Comparison of ENCODE assay signal across 7 mouse cellular contexts in genomic region chr5:33038656-33039509, GRCm38 (mm10). TPM values are rescaled to one million over a fixed set of nuclear protein-coding genes. Genes with fewer than 3 reads are reported as not detected.
A peak's percentile ranks its signal among the peaks of the same experiment; 100 is the strongest.
DNase-seq lines count a peak whose midpoint lies in the region; ATAC-seq and TF ChIP-seq lines count a peak whose summit lies in the region.

No protein-coding gene starts in this region.

- peak overlapping the region; percentile 24; the same call in 1 of the 2 replicates for H3K4me3 ChIP-seq in liver, embryonic 11.5 days (ENCODE audit: low read depth, low read length)
- no peak overlapping the region for H3K4me3 ChIP-seq in forebrain, embryonic 12.5 days (replicated peaks)
- H3K4me3 ChIP-seq in limb, embryonic 14.5 days (replicated peaks; ENCODE audit: low read length): no peak overlapping the region

- H3K4me2 ChIP-seq in liver, embryonic 11.5 days: peak overlapping the region; percentile 61
- peak overlapping the region; percentile 47 for H3K4me2 ChIP-seq in forebrain, embryonic 12.5 days
- 0 out of 2 replicates have a peak overlapping the region, but pooled peaks have one; percentile 43 for H3K4me2 ChIP-seq in limb, embryonic 14.5 days (replicated peaks; ENCODE audit: low read depth, low read length, severe bottlenecking)

- no peak overlapping the region for H3K27ac ChIP-seq in liver, embryonic 11.5 days (ENCODE audit: low read depth, low read length)
- no peak overlapping the region for H3K27ac ChIP-seq in forebrain, embryonic 12.5 days
- H3K27ac ChIP-seq in limb, embryonic 14.5 days (replicated peaks; ENCODE audit: low read depth, low read length): no peak overlapping the region

- H3K4me1 ChIP-seq in liver, embryonic 11.5 days (replicated peaks; ENCODE audit: control insufficient read depth, insufficient read depth, low read length): peaks cover 5% of the 10 kb centered on the region
- 0 out of 2 replicates have a peak, but pooled peaks cover 6% of the 10 kb centered on the region for H3K4me1 ChIP-seq in forebrain, embryonic 12.5 days
- no peaks in the 10 kb centered on the region for H3K4me1 ChIP-seq in limb, embryonic 14.5 days (ENCODE audit: control insufficient read depth, insufficient read depth, low read length)

- no peak for ATAC-seq in liver, embryonic 11.5 days (replicated peaks; ENCODE audit: low FRiP score)
- ATAC-seq in forebrain, embryonic 12.5 days (ENCODE audit: low FRiP score): no peak
- ATAC-seq in limb, embryonic 14.5 days (ENCODE audit: low FRiP score, low read depth): no peak

- TF ChIP-seq POLR2A in limb, embryonic 14.5 days (IDR thresholded peaks at IDR 0.05; ENCODE audit: borderline replicate concordance, extremely low read depth, insufficient read depth, insufficient read length): no peak

- DNase-seq in liver, embryonic 11.5 days (ENCODE audit: low spot score): no peak
- no peak for DNase-seq in liver
- DNase-seq in limb, embryonic 14.5 days (ENCODE audit: low spot score): no peak
- DNase-seq in splenic B cell, adult 2 months (ENCODE audit: low read depth, low spot score): peak; percentile 47
- DNase-seq in gastrocnemius, postnatal 36 days: no peak
- DNase-seq in layer of hippocampus, adult 18-20 months (ENCODE audit: low spot score in 2 of 2): no peak

- WGBS in liver, embryonic 11.5 days: 39% methylated on average over 13 of the region's 13 CpGs
- WGBS in forebrain, embryonic 12.5 days: 52% methylated on average over 13 of the region's 13 CpGs
- 43% methylated on average over 13 of the region's 13 CpGs for WGBS in limb, embryonic 14.5 days

- H3K9ac ChIP-seq in liver, embryonic 11.5 days (ENCODE audit: low read depth, low read length): no peak overlapping the region
- H3K9ac ChIP-seq in forebrain, embryonic 12.5 days: no peak overlapping the region
- H3K9ac ChIP-seq in limb, embryonic 14.5 days (ENCODE audit: low read depth, low read length, severe bottlenecking): no peak overlapping the region

- H3K27me3 ChIP-seq in liver, embryonic 11.5 days (replicated peaks; ENCODE audit: control insufficient read depth, insufficient read depth, low read length): no peaks in the 10 kb centered on the region
- no peaks in the 10 kb centered on the region for H3K27me3 ChIP-seq in forebrain, embryonic 12.5 days
- no peaks in the 10 kb centered on the region for H3K27me3 ChIP-seq in limb, embryonic 14.5 days (ENCODE audit: control insufficient read depth, insufficient read depth, low read length)
- no peaks in the 10 kb centered on the region for H3K27me3 ChIP-seq in splenic B cell, adult 2 months (ENCODE audit: control insufficient read depth, insufficient read depth, low read length, poor library complexity, severe bottlenecking)

- H3K36me3 ChIP-seq in liver, embryonic 11.5 days (ENCODE audit: control insufficient read depth, insufficient read depth, low read length): no peaks in the 10 kb centered on the region
- H3K36me3 ChIP-seq in forebrain, embryonic 12.5 days (replicated peaks): no peaks in the 10 kb centered on the region
- no peaks in the 10 kb centered on the region for H3K36me3 ChIP-seq in limb, embryonic 14.5 days (ENCODE audit: control insufficient read depth, insufficient read depth, low read length)
- H3K36me3 ChIP-seq in splenic B cell, adult 2 months (ENCODE audit: control insufficient read depth, insufficient read depth, low read length, poor library complexity, severe bottlenecking): no peaks in the 10 kb centered on the region

- H3K9me3 ChIP-seq in liver, embryonic 11.5 days (ENCODE audit: control insufficient read depth, low read length): no peaks in the 10 kb centered on the region
- H3K9me3 ChIP-seq in forebrain, embryonic 12.5 days: no peaks in the 10 kb centered on the region
- H3K9me3 ChIP-seq in limb, embryonic 14.5 days (ENCODE audit: control insufficient read depth, low read length): no peaks in the 10 kb centered on the region

- intact Hi-C loops in gastrocnemius, postnatal 36 days (cut with DNase I): no loop called here

RNA-seq across cellular contexts. Expression of gene Ywhah, which starts 20.3 kb away (rescaled TPM):
- 361 and 380 TPM in 2 replicates for polyA plus RNA-seq in liver, embryonic 11.5 days (2014; fragmentation: Nextera tagmentation; extraction: Ambion mirVana)
- polyA plus RNA-seq in forebrain, embryonic 12.5 days (2016; fragmentation: Nextera tagmentation; extraction: Ambion mirVana): 453 and 463 TPM in 2 replicates
- polyA plus RNA-seq in limb, embryonic 14.5 days (2012; rRNA removed): 226 and 247 TPM in 2 replicates
- 323 and 339 TPM in 2 replicates for polyA plus RNA-seq in limb, embryonic 14.5 days (2014; fragmentation: Nextera tagmentation; extraction: Ambion mirVana)
- 10 to 100 TPM; 46.7 to 47.6 TPM for total RNA-seq in gastrocnemius, postnatal 36 days (2021)
- total RNA-seq in layer of hippocampus, adult 18-20 months (2021): 1,000 to 10,000 TPM; 1,080 to 1,138 TPM
